Mouse (Mus musculus) MEL (cell line): ENCODE results near the gene Ror2. TPM values are rescaled to one million over a fixed set of nuclear protein-coding genes. Genes with fewer than 3 reads are reported as not detected.

Source experiments
- DNase-seq: peaks from one replicate; pipeline ENCODE4 v3.0.0; 2011; ENCODE audit warnings: low read depth, low spot score
- H3K27ac ChIP-seq: 2 replicates; pipeline ENCODE4 v1.5.1; 2012; ENCODE audit warnings: low read depth, mild to moderate bottlenecking, control low read depth, low read length, moderate library complexity; ENCODE audit not compliant: control insufficient read depth
- H3K27me3 ChIP-seq, 2 experiments: fragments of 150-350 bp in 1 of 2; sonication (generic) in 1 of 2; 2 replicates each; pipeline ENCODE4 v1.6.1; 2012; ENCODE audit warnings: low read length in 2 of 2, mild to moderate bottlenecking in 2 of 2, improper control_type of control experiment in 1 of 2, moderate library complexity in 1 of 2; ENCODE audit not compliant: insufficient read depth in 2 of 2, control insufficient read depth in 1 of 2
- H3K36me3 ChIP-seq, 2 experiments: 2 replicates each; pipeline ENCODE4 v1.6.1; 2012 to 2014; ENCODE audit warnings: low read length in 2 of 2, improper control_type of control experiment in 1 of 2, inconsistent platforms in 1 of 2, mild to moderate bottlenecking in 1 of 2; ENCODE audit not compliant: insufficient read depth in 2 of 2, control insufficient read depth in 1 of 2
- H3K4me1 ChIP-seq, 2 experiments: fragments of 150-350 bp in 1 of 2; sonication (generic) in 1 of 2; 2 replicates each; pipeline ENCODE4 v1.6.1; 2012; ENCODE audit warnings: low read length in 2 of 2, improper control_type of control experiment in 1 of 2, mild to moderate bottlenecking in 1 of 2; ENCODE audit not compliant: insufficient read depth in 2 of 2, control insufficient read depth in 1 of 2
- H3K4me3 ChIP-seq, 2 experiments: fragments of 150-350 bp in 1 of 2; sonication (generic) in 1 of 2; 2 replicates each; pipeline ENCODE4 v1.5.1; 2012; ENCODE audit warnings: low read depth in 2 of 2, low read length in 2 of 2, mild to moderate bottlenecking in 2 of 2, moderate library complexity in 2 of 2, control low read depth in 1 of 2, improper control_type of control experiment in 1 of 2; ENCODE audit not compliant: control insufficient read depth in 1 of 2, insufficient read depth in 1 of 2
- H3K79me2 ChIP-seq: 2 replicates; pipeline ENCODE4 v1.6.1; 2012; ENCODE audit warnings: mild to moderate bottlenecking, low read length, moderate library complexity; ENCODE audit not compliant: control insufficient read depth, poor library complexity, insufficient read depth
- H3K9ac ChIP-seq: 2 replicates; pipeline ENCODE4 v1.6.1; 2012; ENCODE audit warnings: low read depth, mild to moderate bottlenecking, control low read depth, low read length, moderate library complexity; ENCODE audit not compliant: control insufficient read depth, poor library complexity, severe bottlenecking
- H3K9me3 ChIP-seq: fragments of 150-350 bp; sonication (generic); replicated peaks from 2 replicates; pipeline ENCODE4 v1.6.1; 2012; ENCODE audit warnings: mild to moderate bottlenecking, low read length, improper control_type of control experiment, moderate library complexity; ENCODE audit not compliant: insufficient read depth
- BHLHE40 ChIP-seq: IDR thresholded peaks from 2 replicates; pipeline ENCODE4 v1.6.1; 2012; ENCODE audit warnings: low read depth, mild to moderate bottlenecking, inconsistent platforms, low read length, improper control_type of control experiment, borderline replicate concordance
- CHD1 ChIP-seq: IDR thresholded peaks from 2 replicates; pipeline ENCODE4 v1.6.1; 2012; ENCODE audit warnings: low read depth, mild to moderate bottlenecking, inconsistent platforms, low read length, improper control_type of control experiment
- CHD2 ChIP-seq: IDR thresholded peaks from 2 replicates; pipeline ENCODE4 v1.6.1; 2011; ENCODE audit warnings: low read length, improper control_type of control experiment
- E2F4 ChIP-seq: IDR thresholded peaks from 2 replicates; pipeline ENCODE4 v1.6.1; 2011; ENCODE audit warnings: low read depth, low read length, improper control_type of control experiment, borderline replicate concordance
- ELF1 ChIP-seq: IDR thresholded peaks from 2 replicates; pipeline ENCODE4 v1.6.1; 2014; ENCODE audit warnings: low read depth, mild to moderate bottlenecking, inconsistent platforms, low read length, improper control_type of control experiment, moderate library complexity
- ETS1 ChIP-seq: IDR thresholded peaks from 2 replicates; pipeline ENCODE4 v1.6.1; 2012; ENCODE audit warnings: low read depth, mild to moderate bottlenecking, inconsistent platforms, low read length, improper control_type of control experiment, moderate library complexity
- GABPA ChIP-seq: IDR thresholded peaks from 2 replicates; pipeline ENCODE4 v1.6.1; 2012; ENCODE audit warnings: low read depth, mild to moderate bottlenecking, inconsistent platforms, low read length, improper control_type of control experiment, moderate library complexity
- MAZ ChIP-seq: IDR thresholded peaks from 2 replicates; pipeline ENCODE4 v1.6.1; 2012; ENCODE audit warnings: low read depth, mild to moderate bottlenecking, inconsistent platforms, low read length, improper control_type of control experiment
- MEF2A ChIP-seq: IDR thresholded peaks from 2 replicates; pipeline ENCODE4 v1.6.1; 2014; ENCODE audit warnings: low read depth, mild to moderate bottlenecking, inconsistent platforms, low read length, improper control_type of control experiment; ENCODE audit not compliant: poor library complexity, insufficient replicate concordance, severe bottlenecking; ENCODE audit errors: extremely low read depth
- MXI1 ChIP-seq: IDR thresholded peaks from 2 replicates; pipeline ENCODE4 v1.6.1; 2011; ENCODE audit warnings: mild to moderate bottlenecking, low read depth, low read length, improper control_type of control experiment
- MYB ChIP-seq: IDR thresholded peaks from 2 replicates; pipeline ENCODE4 v1.6.1; 2011; ENCODE audit warnings: mild to moderate bottlenecking, low read depth, low read length, improper control_type of control experiment
- MYC ChIP-seq: IDR thresholded peaks from 2 replicates; pipeline ENCODE4 v1.6.1; 2011; ENCODE audit warnings: low read depth, mild to moderate bottlenecking, low read length, improper control_type of control experiment, moderate library complexity
- NELFE ChIP-seq: IDR thresholded peaks from 2 replicates; pipeline ENCODE4 v1.6.1; 2011; ENCODE audit warnings: low read depth, low read length, improper control_type of control experiment
- POLR2A ChIP-seq, 2 experiments: IDR thresholded peaks; 2 replicates each; pipeline ENCODE4 v1.6.1; 2011 to 2012; ENCODE audit warnings: low read length in 2 of 2, mild to moderate bottlenecking in 2 of 2, control low read depth in 1 of 2, improper control_type of control experiment in 1 of 2, low read depth in 1 of 2, moderate library complexity in 1 of 2; ENCODE audit not compliant: control insufficient read depth in 1 of 2, insufficient read depth in 1 of 2, poor library complexity in 1 of 2
- POLR2AphosphoS2 ChIP-seq: IDR thresholded peaks from 2 replicates; pipeline ENCODE4 v1.6.1; 2011; ENCODE audit warnings: low read length, improper control_type of control experiment
- POLR2AphosphoS5 ChIP-seq: IDR thresholded peaks from 2 replicates; pipeline ENCODE4 v1.6.1; 2012; ENCODE audit warnings: low read depth, borderline replicate concordance, mild to moderate bottlenecking, inconsistent platforms, low read length, moderate library complexity, mixed read lengths
- SIN3A ChIP-seq: IDR thresholded peaks from 2 replicates; pipeline ENCODE4 v1.6.1; 2012; ENCODE audit warnings: low read length, improper control_type of control experiment, inconsistent platforms
- TAL1 ChIP-seq: IDR thresholded peaks from 2 replicates; pipeline ENCODE4 v1.6.1; 2012; ENCODE audit warnings: mild to moderate bottlenecking, inconsistent platforms, low read length, moderate library complexity, mixed read lengths
- TBP ChIP-seq: IDR thresholded peaks from 2 replicates; pipeline ENCODE4 v1.8.0; 2011; ENCODE audit warnings: low read depth, low read length, improper control_type of control experiment
- UBTF ChIP-seq: IDR thresholded peaks from 2 replicates; pipeline ENCODE4 v1.6.1; 2012; ENCODE audit warnings: low read depth, mild to moderate bottlenecking, inconsistent platforms, low read length, improper control_type of control experiment, moderate library complexity, borderline replicate concordance; ENCODE audit not compliant: insufficient read depth
- USF1 ChIP-seq: IDR thresholded peaks from 2 replicates; pipeline ENCODE4 v1.6.1; 2014; ENCODE audit warnings: low read depth, mild to moderate bottlenecking, inconsistent platforms, low read length, improper control_type of control experiment, moderate library complexity
- ZC3H11A ChIP-seq: IDR thresholded peaks from 2 replicates; pipeline ENCODE4 v1.6.1; 2012; ENCODE audit warnings: low read depth, mild to moderate bottlenecking, inconsistent platforms, low read length, improper control_type of control experiment
- ZMIZ1 ChIP-seq: IDR thresholded peaks from 2 replicates; pipeline ENCODE4 v1.6.1; 2012; ENCODE audit warnings: low read depth, mild to moderate bottlenecking, inconsistent platforms, low read length, improper control_type of control experiment, moderate library complexity
- ZNF384 ChIP-seq: IDR thresholded peaks from 2 replicates; pipeline ENCODE4 v1.6.1; 2012; ENCODE audit warnings: low read depth, mild to moderate bottlenecking, inconsistent platforms, low read length, improper control_type of control experiment
- polyA plus RNA-seq, 2 experiments: library from polyadenylated mRNA; stranded (reverse) in 1 of 2; unstranded in 1 of 2; fragments of >175 nt in 1 of 2; fragments of >200 nt in 1 of 2; gene quantifications; 2 replicates each; pipeline versions ENCODE4 v1.2.1 to v1.2.4; 2012; ENCODE audit warnings: low replicate concordance in 2 of 2, low read depth in 1 of 2; ENCODE audit not compliant: insufficient read length in 2 of 2, insufficient read depth in 1 of 2, missing spikeins in 1 of 2
- total RNA-seq: library from RNA; depleted of rRNA; stranded (reverse); fragments of 300-350 nt; gene quantifications from 2 replicates; pipeline ENCODE4 v1.2.3, GENCODE M21; 2012

Gene Ror2
- total and polyA plus RNA-seq, 3 experiments = not detected

DNA sequence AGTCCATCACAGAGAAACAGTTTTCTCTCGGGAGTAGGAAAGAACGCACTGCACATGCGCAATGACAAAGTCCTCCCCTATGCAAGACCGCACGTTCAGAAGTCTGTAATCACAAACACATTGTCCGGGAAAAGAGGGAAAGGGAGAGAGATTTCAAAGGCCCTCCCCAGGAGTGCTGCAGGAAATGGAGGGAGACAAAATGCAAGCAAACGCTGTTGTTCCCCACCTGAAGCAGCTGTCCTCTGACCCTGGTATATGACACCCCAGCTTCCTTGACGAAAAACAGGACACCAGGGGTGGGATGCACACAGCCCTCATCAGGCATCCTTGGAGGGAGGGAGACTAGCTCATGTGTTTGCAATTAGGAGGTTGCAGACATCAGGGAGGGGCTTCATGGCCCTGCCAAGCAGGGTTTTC is 102.8 kb downstream of the Ror2 start:
- H3K79me2 ChIP-seq = no peaks in the 10 kb centered on the region
- no peaks in the 10 kb centered on the region for H3K36me3 ChIP-seq
- no peaks in the 10 kb centered on the region for H3K4me1 ChIP-seq
- no peak overlapping the region for H3K27ac ChIP-seq
- no peak overlapping the region for H3K9ac ChIP-seq
- no peaks in the 10 kb centered on the region for H3K27me3 ChIP-seq
- no peaks in the 10 kb centered on the region for H3K9me3 ChIP-seq
- TF ChIP-seq SIN3A = no peak
- no peak for TF ChIP-seq MYB
- TF ChIP-seq ETS1 = no peak
- no peak for TF ChIP-seq GABPA
- no peak for TF ChIP-seq TBP
- no peak for TF ChIP-seq TAL1
- no peak for TF ChIP-seq POLR2A (IDR thresholded peaks at IDR 0.05; ENCODE audit: control insufficient read depth in 1 of 2, insufficient read depth in 1 of 2, low read depth in 1 of 2, low read length in 2 of 2, poor library complexity in 1 of 2)
- TF ChIP-seq POLR2AphosphoS2 = no peak
- no peak for TF ChIP-seq MYC
- no peak for TF ChIP-seq BHLHE40
- no peak for TF ChIP-seq CHD2
- DNase-seq = no peak
- no peak overlapping the region for H3K4me3 ChIP-seq

DNA sequence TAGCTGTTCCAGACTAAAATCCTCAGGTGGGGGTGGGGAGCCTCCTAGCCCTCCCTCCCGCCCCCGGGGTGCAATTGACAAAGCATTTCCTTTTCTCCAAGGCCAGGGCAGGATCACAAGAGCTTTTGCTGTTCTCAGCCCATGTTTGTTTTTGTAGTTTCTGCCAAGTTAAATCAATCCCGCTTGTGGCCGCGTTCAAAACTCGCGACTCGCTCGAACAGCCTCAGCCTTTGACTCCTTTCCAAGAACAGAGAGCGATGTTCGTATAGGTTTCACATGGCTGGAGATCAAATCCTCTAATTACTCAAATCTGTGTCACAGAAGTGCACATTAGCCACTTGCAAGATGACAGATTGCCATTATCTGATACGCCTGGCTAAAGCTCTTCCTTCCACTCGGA is 107.3 kb downstream of the Ror2 start:
- no peak for TF ChIP-seq CHD1
- TF ChIP-seq MEF2A = no peak
- TF ChIP-seq MAZ = no peak
- no peak for TF ChIP-seq ELF1
- no peak for TF ChIP-seq ZMIZ1
- TF ChIP-seq BHLHE40 = no peak
- TF ChIP-seq ZNF384 = no peak
- TF ChIP-seq POLR2AphosphoS5 = no peak
- TF ChIP-seq USF1 = no peak
- no peak for TF ChIP-seq POLR2A (IDR thresholded peaks at IDR 0.05; ENCODE audit: control insufficient read depth in 1 of 2, insufficient read depth in 1 of 2, low read depth in 1 of 2, low read length in 2 of 2, poor library complexity in 1 of 2)
- TF ChIP-seq ZC3H11A = no peak
- no peak for TF ChIP-seq SIN3A
- no peak for TF ChIP-seq NELFE
- TF ChIP-seq CHD2 = no peak
- TF ChIP-seq MXI1 = no peak
- TF ChIP-seq MYC = no peak
- no peak for TF ChIP-seq GABPA
- TF ChIP-seq UBTF = no peak
- TF ChIP-seq TBP = no peak
- TF ChIP-seq E2F4 = no peak
- Histone ChIP-seq H3K27me3 (no peaks in the 10 kb centered on the region), H3K9ac (no peak overlapping the region), H3K9me3 (no peaks in the 10 kb centered on the region), H3K27ac (no peak overlapping the region), H3K4me3 (no peak overlapping the region), H3K36me3 (no peaks in the 10 kb centered on the region), H3K79me2 (no peaks in the 10 kb centered on the region), H3K4me1 (no peaks in the 10 kb centered on the region)
- DNase-seq = no peak
